Mouse (Mus musculus) forelimb bud, embryonic 11.5 days (tissue): ENCODE measurements around the gene Odf3b.

Experiments used
- DNase-seq: peaks from one replicate; pipeline ENCODE4 v3.0.0-alpha.2; 2012; ENCODE audit warnings: low read depth, low spot score

The Odf3b gene

GRCm38 (mm10) chr15:89378831-89379401 is at the start of gene Odf3b:
Odf3b (minus strand) TSS chr15:89379282.
- DNase-seq: no peak

- DNase-seq: no peak
Measured at GRCm38 (mm10) chr15:89428136-89428790, 49.2 kb upstream of the Odf3b start.

DNA sequence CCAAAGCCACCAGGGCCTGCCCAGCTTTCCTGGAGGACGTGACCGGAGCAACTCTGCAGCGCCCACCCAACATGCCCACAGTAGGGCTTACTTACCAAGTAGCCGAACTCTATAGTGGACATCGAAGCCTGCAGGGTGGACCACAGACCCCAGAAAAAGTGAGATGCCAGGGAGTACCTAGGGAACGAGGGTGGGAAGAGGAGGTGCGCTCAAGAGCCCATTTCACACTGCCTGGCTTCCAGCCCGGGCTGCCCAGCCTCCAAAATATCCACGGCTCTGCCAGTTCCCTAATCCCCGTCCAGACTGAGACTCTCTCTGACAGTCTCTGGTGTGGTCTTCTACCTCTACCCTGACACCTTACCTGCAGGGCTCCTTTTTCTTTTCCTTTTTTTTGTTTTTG is 47.6 kb upstream of the Odf3b start:
- DNase-seq: no peak

DNA sequence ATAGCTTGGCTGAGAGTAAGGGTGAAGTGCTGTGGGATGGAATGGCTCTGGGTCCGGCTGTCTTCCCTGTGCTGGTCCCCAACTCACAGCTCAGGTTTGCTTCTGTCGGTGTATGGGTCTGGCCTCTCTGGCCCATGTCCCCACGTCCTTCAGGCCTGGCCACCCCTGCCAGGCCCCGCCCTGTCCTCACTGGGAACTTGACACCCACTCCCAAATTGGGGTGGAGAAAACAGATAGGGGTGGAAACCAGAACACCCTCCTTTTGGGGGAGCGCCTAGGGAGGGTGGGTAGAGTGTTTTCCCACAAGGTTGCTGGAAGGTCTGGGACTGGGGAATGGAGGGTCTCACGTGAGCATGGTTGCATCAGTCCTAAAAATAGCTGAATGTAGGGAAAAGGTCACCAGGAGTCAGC is 46.6 kb upstream of the Odf3b start, which contains the start of gene Cpt1b:
Cpt1b (minus strand) TSS at position 153 of the 411 bp plus-strand sequence.
- DNase-seq: no peak

DNA sequence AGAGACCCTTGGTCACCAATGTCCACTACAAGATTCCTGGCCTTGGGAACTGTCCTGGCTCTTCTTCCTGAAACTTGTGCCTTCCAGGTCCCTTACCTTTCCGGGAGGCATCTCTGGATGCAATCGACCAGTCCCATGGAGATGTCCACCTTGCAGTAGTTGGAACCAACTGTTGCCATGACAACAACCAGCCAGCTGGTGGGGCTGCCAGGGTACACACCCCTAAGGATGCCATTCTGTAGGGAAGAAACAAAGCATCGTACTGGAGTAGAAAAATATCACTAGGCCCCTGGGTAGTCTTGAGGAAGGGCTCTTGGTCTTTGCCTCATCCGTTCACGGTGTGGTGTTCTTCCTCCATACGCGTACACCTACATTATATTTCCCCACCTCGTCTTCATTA is 45.5 kb upstream of the Odf3b start:
- DNase-seq: no peak

- DNase-seq: no peak
Measured at GRCm38 (mm10) chr15:89421938-89422337, 42.9 kb upstream of the Odf3b start.

DNA sequence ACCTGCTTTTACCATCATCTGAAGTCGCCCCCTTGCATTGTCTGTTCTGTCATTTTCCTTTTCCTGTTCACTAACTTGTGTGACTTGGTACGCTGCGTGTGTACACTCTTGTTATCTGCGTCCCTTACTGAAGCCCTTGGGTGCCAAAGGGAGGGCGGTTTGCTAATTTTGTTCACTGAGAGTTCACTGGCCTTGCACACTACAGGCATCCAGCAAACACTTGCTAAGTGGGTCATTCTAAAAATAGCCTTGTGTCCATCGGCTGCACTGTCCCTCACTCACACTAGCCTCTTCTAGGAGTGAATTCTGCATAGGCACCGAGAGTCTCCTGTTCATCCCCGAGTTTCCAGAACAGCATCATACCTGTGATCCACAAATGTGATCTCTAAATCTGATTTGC is 36.2 kb upstream of the Odf3b start:
- no peak for DNase-seq

DNA sequence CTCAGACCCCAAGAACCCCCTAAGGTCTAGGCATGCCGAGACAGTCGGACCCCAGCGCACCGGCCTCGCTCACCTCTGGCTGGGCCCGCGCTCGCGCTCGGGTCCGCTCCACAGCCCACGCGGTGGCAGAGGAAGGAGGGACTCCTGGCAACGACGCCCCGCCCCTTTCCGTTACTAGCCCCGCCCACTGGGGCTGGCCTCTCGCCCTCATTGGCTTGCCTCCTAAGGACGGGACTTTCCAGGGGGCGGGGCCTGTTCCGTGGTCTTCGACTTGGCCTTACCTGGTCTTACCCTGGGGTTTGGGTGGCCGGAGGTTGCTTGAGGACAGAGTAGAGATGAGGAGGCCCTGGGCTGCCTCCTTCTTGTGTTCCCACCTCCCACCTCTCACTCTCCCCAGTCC is 31.0 kb upstream of the Odf3b start, which contains the start of gene Syce3:
Syce3 (minus strand) TSS at position 386 of the 400 bp plus-strand sequence.
- DNase-seq: no peak

DNA sequence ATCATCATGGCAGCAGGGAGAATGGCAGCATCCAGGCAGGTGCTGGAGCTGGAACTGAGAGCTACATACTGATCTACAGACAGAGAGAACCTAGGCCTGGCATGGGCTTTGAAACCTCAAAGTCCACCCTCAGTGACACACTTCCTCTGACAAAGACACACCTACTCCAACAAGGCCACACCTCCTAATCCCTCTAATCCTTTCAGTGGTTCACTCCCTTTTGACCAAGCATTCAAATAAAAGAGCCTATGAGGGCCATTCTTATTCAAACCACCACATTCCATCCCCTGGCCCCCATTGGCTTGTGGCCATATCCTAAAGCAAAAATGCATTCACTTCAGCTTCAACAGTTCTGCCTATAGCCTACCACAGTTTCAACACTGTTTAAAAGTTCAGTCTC is 27.6 kb upstream of the Odf3b start:
- DNase-seq: no peak

- DNase-seq: no peak
Measured at GRCm38 (mm10) chr15:89404831-89405623, 25.9 kb upstream of the Odf3b start.

- no peak for DNase-seq
Measured at GRCm38 (mm10) chr15:89402471-89402870, 23.4 kb upstream of the Odf3b start.

DNA sequence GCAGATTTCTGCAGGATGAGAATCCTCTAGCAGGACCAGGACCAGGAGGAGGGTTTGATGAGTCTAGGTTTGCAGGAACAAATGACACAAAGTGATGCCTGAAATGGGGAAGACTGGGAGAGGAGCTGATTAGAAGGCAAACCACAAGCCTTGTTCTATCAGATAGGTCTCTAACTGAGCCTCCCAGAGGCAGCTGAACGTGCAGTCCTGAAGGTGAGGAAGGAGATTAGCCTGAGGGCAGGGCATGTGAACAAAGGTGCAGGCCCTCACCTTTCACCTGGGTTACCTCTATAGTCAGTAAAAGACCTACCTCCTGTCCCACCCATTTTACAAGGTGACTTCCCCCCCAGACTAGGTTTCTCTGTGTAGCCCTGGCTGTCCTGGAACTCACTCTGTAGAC is 20.6 kb upstream of the Odf3b start:
- no peak for DNase-seq

- no peak for DNase-seq
Measured at GRCm38 (mm10) chr15:89398146-89398545, 19.1 kb upstream of the Odf3b start.

DNA sequence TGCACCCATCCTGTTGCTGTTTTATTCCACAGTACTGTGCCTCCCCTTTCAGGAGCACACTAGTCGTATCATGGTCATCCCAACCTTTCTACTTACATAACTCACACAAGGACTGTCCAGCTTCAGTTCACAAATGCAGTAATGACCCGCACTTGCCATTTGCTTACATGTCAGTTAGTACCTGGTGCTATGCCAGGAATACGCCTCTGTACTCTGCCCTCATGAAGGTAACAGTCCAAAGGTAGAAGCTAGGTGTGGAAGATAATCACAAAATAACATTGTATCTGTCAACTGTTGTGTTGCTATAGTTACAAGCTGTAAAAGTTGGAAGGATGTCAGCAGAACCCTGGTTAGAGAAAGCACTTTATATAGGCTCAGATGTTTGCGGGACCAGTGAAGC is 17.8 kb upstream of the Odf3b start:
- no peak for DNase-seq

GRCm38 (mm10) chr15:89390081-89390480 is 11.0 kb upstream of the Odf3b start:
- no peak for DNase-seq

GRCm38 (mm10) chr15:89387127-89387526 is 8.0 kb upstream of the Odf3b start:
- no peak for DNase-seq

- DNase-seq: no peak
Measured at GRCm38 (mm10) chr15:89384617-89385016, 5.5 kb upstream of the Odf3b start, which contains the start of gene Klhdc7b. Klhdc7b (plus strand) TSS chr15:89384917.

DNA sequence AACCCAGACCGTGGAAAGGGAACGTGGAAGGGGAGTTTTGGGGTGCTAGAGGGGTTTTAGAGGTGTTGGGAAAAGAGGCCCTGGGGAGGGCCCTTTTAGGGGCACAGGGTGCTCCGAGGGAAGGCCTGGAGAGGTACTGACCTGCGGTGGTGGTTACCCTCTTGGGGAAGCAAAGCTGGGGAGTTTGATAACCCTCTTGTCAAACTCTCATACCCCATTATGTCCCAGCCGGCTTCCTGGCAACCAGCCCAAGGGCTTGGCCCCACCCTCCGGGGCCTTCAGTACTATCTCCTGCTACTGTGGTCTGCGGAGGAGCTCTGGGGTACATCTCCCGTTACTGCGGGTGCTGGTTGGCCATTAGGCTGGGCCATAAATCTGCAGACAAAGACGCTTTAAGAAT is 347 bp upstream of the Odf3b start:
- no peak for DNase-seq

DNA sequence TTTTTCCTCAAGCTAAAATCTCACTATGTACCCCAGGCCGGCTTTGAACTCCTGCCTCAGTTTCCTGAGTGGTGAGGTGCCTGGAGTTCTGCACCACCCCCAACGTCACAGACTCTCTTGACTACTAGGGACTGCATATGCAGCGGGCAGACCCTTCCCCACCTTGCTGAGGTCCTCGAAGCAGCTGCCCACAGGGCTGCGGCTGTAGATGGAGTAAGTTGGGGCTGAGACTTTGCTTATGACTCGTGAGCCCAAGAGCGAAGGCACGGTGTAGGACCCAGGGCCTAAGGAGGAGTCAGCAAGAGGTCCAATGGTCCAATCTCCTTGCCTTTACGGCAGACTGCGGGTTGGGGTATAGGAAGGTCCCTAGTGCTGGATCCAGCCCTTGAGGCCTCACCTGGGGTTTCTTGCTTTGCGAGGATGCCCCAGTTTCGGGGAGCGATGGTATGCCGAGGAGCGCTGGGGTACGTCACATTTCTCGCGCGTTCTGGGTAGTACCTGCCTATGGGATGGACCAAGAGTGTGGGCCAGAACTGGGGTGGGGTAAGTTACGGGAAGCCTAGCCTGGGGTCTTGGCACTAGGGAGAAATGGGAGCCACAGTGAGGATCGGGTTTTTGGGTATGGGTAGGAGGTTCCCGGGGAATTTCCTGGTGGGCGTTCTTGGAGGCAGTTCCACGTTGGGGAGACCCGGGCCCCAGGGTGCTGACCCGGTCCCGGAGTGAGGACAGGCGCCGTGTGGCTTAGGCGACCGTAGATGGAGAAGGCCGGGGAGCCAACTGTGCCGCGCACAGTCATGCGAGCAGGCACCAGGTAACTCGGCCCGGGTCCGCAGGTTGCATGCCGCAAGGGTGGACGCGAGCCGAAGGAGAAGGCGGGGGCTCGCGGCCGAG is 899 bp downstream of the Odf3b start:
- no peak for DNase-seq

GRCm38 (mm10) chr15:89377362-89377761 is 1.7 kb downstream of the Odf3b start:
- no peak for DNase-seq

DNA sequence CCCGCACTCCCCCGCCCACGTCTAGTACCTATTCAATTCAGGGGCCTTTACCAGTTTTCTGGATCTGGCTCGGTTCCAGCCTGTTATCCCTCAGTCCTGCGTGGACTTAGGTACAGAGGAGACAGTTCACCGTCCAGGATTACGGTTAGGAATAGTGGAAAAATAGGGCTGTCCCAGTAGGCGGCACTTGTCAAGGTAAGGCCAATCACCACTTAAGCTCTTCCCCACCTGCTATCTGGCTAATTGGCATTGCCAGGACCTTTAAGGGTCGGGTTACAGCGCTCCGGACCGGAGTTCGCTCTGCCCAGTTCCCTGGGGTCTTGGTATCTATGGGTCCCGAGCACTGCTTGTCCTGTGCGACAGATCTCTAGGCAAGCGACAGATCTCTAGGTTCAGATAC is 2.1 kb downstream of the Odf3b start, which contains the start of gene Tymp:
Tymp (minus strand) TSS at position 83 of the 400 bp plus-strand sequence.
- no peak for DNase-seq

GRCm38 (mm10) chr15:89376040-89376439 is 3.0 kb downstream of the Odf3b start:
- no peak for DNase-seq
